ENCODE assay signal across 8 mouse cellular contexts in genomic region chr8:34546815-34547214, GRCm38 (mm10).
DNase-seq lines count a peak whose midpoint lies in the region; ATAC-seq and TF ChIP-seq lines count a peak whose summit lies in the region.
"Had no signal": no experiment of that assay in that cellular context is flagged by ENCODE, and none has a peak within 500 bp of the region (broad histone marks: within the 10 kb centered on the region; RNA-seq: fewer than 3 reads in every experiment).

No protein-coding gene starts in this region.

- no peaks in the 10 kb centered on the region for H3K36me3 ChIP-seq in E14TG2a.4 (ENCODE audit: insufficient read depth, low read length)
- H3K36me3 ChIP-seq in hindbrain, embryonic 16.5 days (ENCODE audit: control insufficient read depth, insufficient read depth, low read length) = no peaks in the 10 kb centered on the region
- H3K36me3 ChIP-seq in midbrain, embryonic 12.5 days = no peaks in the 10 kb centered on the region

- H3K9me3 ChIP-seq in E14TG2a.4 (ENCODE audit: low read length) = no peaks in the 10 kb centered on the region
- no peaks in the 10 kb centered on the region for H3K9me3 ChIP-seq in hindbrain, embryonic 16.5 days (ENCODE audit: control insufficient read depth, low read length)
- no peaks in the 10 kb centered on the region for H3K9me3 ChIP-seq in midbrain, embryonic 12.5 days

- DNase-seq in CD4-positive helper T cell, adult 2 months (ENCODE audit: low read depth, low spot score) = peak; percentile 18
- DNase-seq in frontal cortex, postnatal 10 days (ENCODE audit: low spot score in 2 of 2) = no peak
- no peak for DNase-seq in urinary bladder, postnatal 10 days (ENCODE audit: low spot score)
- no peak for DNase-seq in kidney, postnatal 10 days
- DNase-seq: kidney, adult 18-20 months had no signal

- H3K4me2 ChIP-seq in hindbrain, embryonic 16.5 days (ENCODE audit: low read length) = peak overlapping the region; percentile 23; the same call in 1 of the 2 replicates
- H3K4me2 ChIP-seq in midbrain, embryonic 12.5 days (replicated peaks) = peak overlapping the region; percentile 28

- H3K27me3 ChIP-seq in E14TG2a.4 (ENCODE audit: insufficient read depth, low read length) = peaks cover 8% of the 10 kb centered on the region
- no peaks in the 10 kb centered on the region for H3K27me3 ChIP-seq in hindbrain, embryonic 16.5 days (replicated peaks; ENCODE audit: control insufficient read depth, insufficient read depth, low read length)
- H3K27me3 ChIP-seq in midbrain, embryonic 12.5 days = no peaks in the 10 kb centered on the region

- peak overlapping the region; percentile 62 for H3K4me3 ChIP-seq in E14TG2a.4 (replicated peaks; ENCODE audit: low read length)
- no peak overlapping the region for H3K4me3 ChIP-seq in hindbrain, embryonic 16.5 days (ENCODE audit: low read length)
- no peak overlapping the region for H3K4me3 ChIP-seq in midbrain, embryonic 12.5 days

- ATAC-seq in hindbrain, embryonic 16.5 days = no peak
- ATAC-seq in midbrain, embryonic 12.5 days (ENCODE audit: low FRiP score, low read depth) = no peak

- peaks cover 15% of the 10 kb centered on the region for H3K4me1 ChIP-seq in E14TG2a.4 (replicated peaks; ENCODE audit: low read depth, low read length)
- H3K4me1 ChIP-seq in hindbrain, embryonic 16.5 days (ENCODE audit: control insufficient read depth, insufficient read depth, low read depth, low read length) = no peaks in the 10 kb centered on the region
- H3K4me1 ChIP-seq in midbrain, embryonic 12.5 days = peaks cover 2% of the 10 kb centered on the region; the same call in 1 of the 2 replicates

- TF ChIP-seq CTCF in E14TG2a.4 (conservative IDR thresholded peaks at IDR 0.05; ENCODE audit: low read length) = no peak

- 22% methylated on average over 11 of the region's 11 CpGs for WGBS in hindbrain, embryonic 16.5 days
- 21% methylated on average over 11 of the region's 11 CpGs for WGBS in midbrain, embryonic 12.5 days

- no peak overlapping the region for H3K9ac ChIP-seq in hindbrain, embryonic 16.5 days (ENCODE audit: low read depth, low read length)
- H3K9ac ChIP-seq in midbrain, embryonic 12.5 days (replicated peaks) = no peak overlapping the region

- no peak overlapping the region for H3K27ac ChIP-seq in hindbrain, embryonic 16.5 days (ENCODE audit: low read depth, low read length)
- no peak overlapping the region for H3K27ac ChIP-seq in midbrain, embryonic 12.5 days (replicated peaks)
